ENCODE assay signal across 8 mouse cellular contexts in the genomic region with DNA sequence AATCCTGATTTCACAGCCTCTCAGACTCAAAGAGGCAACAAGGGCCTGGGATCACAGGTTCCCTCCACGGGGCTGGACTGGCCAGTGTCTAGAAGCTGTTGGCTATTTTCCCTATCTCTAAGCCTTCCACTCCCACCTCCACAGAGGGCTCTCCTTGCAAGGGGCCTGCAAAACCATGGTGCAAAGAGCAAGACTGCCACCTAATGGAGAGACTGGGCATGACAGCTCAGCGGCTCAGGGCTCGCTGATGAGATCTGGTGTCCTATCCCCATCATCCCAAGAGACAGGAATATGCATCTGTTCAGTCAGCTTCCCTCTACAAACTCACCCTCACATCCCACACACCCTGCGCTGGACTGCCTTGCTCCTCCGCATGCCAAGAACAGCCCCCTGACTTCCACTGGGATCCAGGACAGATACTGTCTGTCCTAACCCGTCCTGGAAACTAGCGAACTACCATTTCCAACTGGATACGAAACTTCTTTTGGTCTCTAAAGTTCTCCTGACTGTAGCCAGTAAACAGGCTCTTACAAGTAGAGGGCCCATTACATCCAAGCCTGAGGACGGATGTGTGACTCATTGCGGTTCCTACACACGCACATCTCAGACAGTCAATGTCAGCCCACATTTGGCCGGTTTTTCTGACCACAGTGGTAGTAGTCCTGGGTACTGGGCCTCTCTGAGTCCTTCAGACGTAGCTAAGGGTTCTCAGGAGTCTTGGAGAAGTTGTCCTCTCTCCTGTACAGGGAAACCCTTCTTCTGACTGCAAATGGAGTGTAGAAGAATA. TPM values are rescaled to one million over a fixed set of nuclear protein-coding genes. Genes with fewer than 3 reads are reported as not detected.
DNase-seq lines count a peak whose midpoint lies in the region; ATAC-seq and TF ChIP-seq lines count a peak whose summit lies in the region.

No protein-coding gene starts in this region.

- peak; percentile 98 for TF ChIP-seq CTCF in lung, embryonic 14.5 days (IDR thresholded peaks at IDR 0.05; ENCODE audit: low read depth)

- DNase-seq in liver: peak; percentile 79
- peak; percentile 60 for DNase-seq in c-Kit-positive CD71-negative TER-119-negative erythroid progenitor cells, embryonic 14.5 days (ENCODE audit: low read depth)
- DNase-seq in frontal cortex, postnatal 25 days (ENCODE audit: low spot score in 2 of 2): peak; percentile 68 to 77
- DNase-seq in kidney, postnatal 10 days: peak; percentile 82
- peak; percentile 90 for DNase-seq in lung, embryonic 14.5 days
- peak; percentile 93 for DNase-seq in retina, embryonic 14.5 days (ENCODE audit: low spot score)
- peak; percentile 61 to 73 for DNase-seq in thymus, postnatal 36 days

- no peak overlapping the region for H3K4me2 ChIP-seq in liver, embryonic 12.5 days
- no peak overlapping the region for H3K4me2 ChIP-seq in lung, embryonic 14.5 days

- H3K9me3 ChIP-seq in liver, embryonic 12.5 days (replicated peaks): no peaks in the 10 kb centered on the region
- no peaks in the 10 kb centered on the region for H3K9me3 ChIP-seq in lung, embryonic 14.5 days (ENCODE audit: low read depth, low read length)

- no peak overlapping the region for H3K9ac ChIP-seq in liver, embryonic 12.5 days
- H3K9ac ChIP-seq in lung, embryonic 14.5 days: no peak overlapping the region

- WGBS in liver, embryonic 12.5 days (ENCODE audit: insufficient replicate concordance): 55% methylated on average over 13 of the region's 13 CpGs
- 54% methylated on average over 13 of the region's 13 CpGs for WGBS in lung, embryonic 14.5 days

- no peak overlapping the region for H3K27ac ChIP-seq in liver, embryonic 12.5 days
- no peak overlapping the region for H3K27ac ChIP-seq in lung, embryonic 14.5 days (ENCODE audit: low read depth)

- H3K4me3 ChIP-seq in liver, embryonic 12.5 days: no peak overlapping the region
- no peak overlapping the region for H3K4me3 ChIP-seq in lung, embryonic 14.5 days (ENCODE audit: low read depth, low read length)

- H3K4me1 ChIP-seq in liver, embryonic 12.5 days: peaks cover 30% of the 10 kb centered on the region
- H3K4me1 ChIP-seq in lung, embryonic 14.5 days (ENCODE audit: insufficient read depth): no peaks in the 10 kb centered on the region

- ATAC-seq in liver, embryonic 12.5 days: no peak
- ATAC-seq in lung, embryonic 14.5 days (ENCODE audit: insufficient read depth): 0 out of 2 replicates have a peak, but pooled peaks have one; percentile 6

- H3K27me3 ChIP-seq in liver, embryonic 12.5 days (replicated peaks): no peaks in the 10 kb centered on the region; the same call in 1 of the 2 replicates
- H3K27me3 ChIP-seq in lung, embryonic 14.5 days (ENCODE audit: insufficient read depth, low read length): no peaks in the 10 kb centered on the region

- peaks cover 67% of the 10 kb centered on the region for H3K36me3 ChIP-seq in liver, embryonic 12.5 days
- H3K36me3 ChIP-seq in lung, embryonic 14.5 days (ENCODE audit: insufficient read depth): no peaks in the 10 kb centered on the region

RNA-seq across cellular contexts. Expression of gene Mrm1, which starts 5.4 kb away (rescaled TPM):
- polyA plus RNA-seq in liver, embryonic 12.5 days (2016; fragmentation: Nextera tagmentation; extraction: Ambion mirVana): 18.6 and 20.6 TPM in 2 replicates
- polyA plus RNA-seq in lung, embryonic 14.5 days (2014; fragmentation: Nextera tagmentation; extraction: Ambion mirVana): 7.6 and 12.1 TPM in 2 replicates

RNA-seq across cellular contexts. Expression of gene Dhrs11, which starts 14.9 kb away (rescaled TPM):
- polyA plus RNA-seq in liver, embryonic 12.5 days (2016; fragmentation: Nextera tagmentation; extraction: Ambion mirVana): 213 and 219 TPM in 2 replicates
- 11.1 and 11.4 TPM in 2 replicates for polyA plus RNA-seq in lung, embryonic 14.5 days (2014; fragmentation: Nextera tagmentation; extraction: Ambion mirVana)

RNA-seq across cellular contexts. Expression of gene Ggnbp2, which starts 56.7 kb away (rescaled TPM):
- polyA plus RNA-seq in liver, embryonic 12.5 days (2016; fragmentation: Nextera tagmentation; extraction: Ambion mirVana): 75.5 and 76.8 TPM in 2 replicates
- polyA plus RNA-seq in lung, embryonic 14.5 days (2014; fragmentation: Nextera tagmentation; extraction: Ambion mirVana): 63.7 and 64.2 TPM in 2 replicates

Comparison
In these comparisons a context has a peak if more than half of its experiments do, and no peak if none do; other contexts are left out.
1. RNA of gene Dhrs11, which starts 14.9 kb away (polyA plus RNA-seq): 213 to 219 TPM in liver, embryonic 12.5 days; 11.1 to 11.4 TPM in lung, embryonic 14.5 days; every median in the first group is over 10 times any median in the second.
2. Peak in every context shown above with its lines, with median percentiles within 50 percentile points of each other: DNase-seq.